18 mouse cellular contexts compared by ENCODE assay signal in genomic region chr5:149576977-149577376, GRCm38 (mm10). TPM values are rescaled to one million over a fixed set of nuclear protein-coding genes. Genes with fewer than 3 reads are reported as not detected.
DNase-seq lines count a peak whose midpoint lies in the region; ATAC-seq and TF ChIP-seq lines count a peak whose summit lies in the region.
"Had no signal": no experiment of that assay in that cellular context is flagged by ENCODE, and none has a peak within 500 bp of the region (broad histone marks: within the 10 kb centered on the region; RNA-seq: fewer than 3 reads in every experiment).

No protein-coding gene starts in this region.

- no peak overlapping the region for H3K27ac ChIP-seq in heart, embryonic 11.5 days (ENCODE audit: low read depth, low read length)
- peak overlapping the region; percentile 28; the same call in 1 of the 2 replicates for H3K27ac ChIP-seq in neural tube, embryonic 13.5 days (replicated peaks)
- H3K27ac ChIP-seq in midbrain, embryonic 12.5 days (replicated peaks), result peak overlapping the region; percentile 49; the same call in 1 of the 2 replicates
- no peak overlapping the region for H3K27ac ChIP-seq in intestine, postnatal 0 days (ENCODE audit: low read depth, low read length)
- H3K27ac ChIP-seq: embryonic facial prominence, embryonic 10.5 days had no signal

- DNase-seq in heart, adult 8-10 months (ENCODE audit: low spot score), result peak; percentile 16
- DNase-seq in neural tube, embryonic 10.5 days (ENCODE audit: extremely low spot score, low spot score), result no peak
- DNase-seq in kidney, postnatal 10 days, result no peak
- DNase-seq: cerebellum, adult 18-20 months; gastrocnemius, postnatal 25 days; kidney, adult 8-10 months; lung, adult 18-20 months; thymus, adult 2 months had no signal

- H3K27me3 ChIP-seq in heart, embryonic 11.5 days (ENCODE audit: control insufficient read depth, insufficient read depth, low read length), result no peaks in the 10 kb centered on the region
- H3K27me3 ChIP-seq in neural tube, embryonic 13.5 days, result no peaks in the 10 kb centered on the region; the same call in 1 of the 2 replicates
- peaks cover 3% of the 10 kb centered on the region; the same call in 1 of the 2 replicates for H3K27me3 ChIP-seq in midbrain, embryonic 12.5 days
- H3K27me3 ChIP-seq in intestine, postnatal 0 days (replicated peaks; ENCODE audit: control insufficient read depth, insufficient read depth, low read length), result no peaks in the 10 kb centered on the region

- peaks cover 6% of the 10 kb centered on the region; the same call in 1 of the 2 replicates for H3K4me1 ChIP-seq in heart, embryonic 11.5 days (ENCODE audit: control insufficient read depth, insufficient read depth, low read length)
- peaks cover 12% of the 10 kb centered on the region for H3K4me1 ChIP-seq in neural tube, embryonic 13.5 days (replicated peaks)
- H3K4me1 ChIP-seq in midbrain, embryonic 12.5 days, result peaks cover 14% of the 10 kb centered on the region
- H3K4me1 ChIP-seq in intestine, postnatal 0 days (replicated peaks; ENCODE audit: control insufficient read depth, insufficient read depth, low read length), result no peaks in the 10 kb centered on the region

- no peak overlapping the region for H3K9ac ChIP-seq in heart, embryonic 11.5 days (ENCODE audit: low read depth, low read length)
- H3K9ac ChIP-seq in neural tube, embryonic 13.5 days, result no peak overlapping the region
- no peak overlapping the region for H3K9ac ChIP-seq in midbrain, embryonic 12.5 days (replicated peaks)
- no peak overlapping the region for H3K9ac ChIP-seq in intestine, postnatal 0 days (ENCODE audit: low read depth, low read length)

- no peak overlapping the region for H3K4me3 ChIP-seq in heart, embryonic 11.5 days (ENCODE audit: low read depth, low read length)
- no peak overlapping the region for H3K4me3 ChIP-seq in neural tube, embryonic 13.5 days
- H3K4me3 ChIP-seq in midbrain, embryonic 12.5 days, result no peak overlapping the region
- H3K4me3 ChIP-seq in intestine, postnatal 0 days (ENCODE audit: low read depth, low read length), result no peak overlapping the region
- H3K4me3 ChIP-seq: embryonic facial prominence, embryonic 10.5 days had no signal

- WGBS in heart, embryonic 11.5 days (ENCODE audit: insufficient replicate concordance), result 54% methylated on average over 10 of the region's 10 CpGs
- 68% methylated on average over 10 of the region's 10 CpGs for WGBS in neural tube, embryonic 13.5 days
- WGBS in midbrain, embryonic 12.5 days, result 53% methylated on average over 10 of the region's 10 CpGs
- 42% methylated on average over 10 of the region's 10 CpGs for WGBS in intestine, postnatal 0 days

- no peaks in the 10 kb centered on the region for H3K36me3 ChIP-seq in heart, embryonic 11.5 days (ENCODE audit: control insufficient read depth, insufficient read depth, low read length)
- H3K36me3 ChIP-seq in neural tube, embryonic 13.5 days, result no peaks in the 10 kb centered on the region
- no peaks in the 10 kb centered on the region for H3K36me3 ChIP-seq in midbrain, embryonic 12.5 days
- H3K36me3 ChIP-seq in intestine, postnatal 0 days (ENCODE audit: control insufficient read depth, insufficient read depth), result no peaks in the 10 kb centered on the region
- H3K36me3 ChIP-seq: embryonic facial prominence, embryonic 10.5 days; G1E had no signal

- no peak for ATAC-seq in heart, embryonic 11.5 days (replicated peaks; ENCODE audit: insufficient number of reproducible peaks, low FRiP score, low TSS enrichment)
- no peak for ATAC-seq in neural tube, embryonic 13.5 days (ENCODE audit: low read depth)
- no peak for ATAC-seq in midbrain, embryonic 12.5 days (ENCODE audit: low FRiP score, low read depth)
- ATAC-seq in intestine, postnatal 0 days, result no peak

- TF ChIP-seq CTCF in intestine, postnatal 0 days (IDR thresholded peaks at IDR 0.05; ENCODE audit: low read depth), result no peak

- H3K4me2 ChIP-seq in heart, embryonic 11.5 days, result no peak overlapping the region
- H3K4me2 ChIP-seq in neural tube, embryonic 13.5 days, result no peak overlapping the region
- H3K4me2 ChIP-seq in midbrain, embryonic 12.5 days (replicated peaks), result no peak overlapping the region
- no peak overlapping the region for H3K4me2 ChIP-seq in intestine, postnatal 0 days (replicated peaks; ENCODE audit: low read depth)

- no peaks in the 10 kb centered on the region for H3K9me3 ChIP-seq in heart, embryonic 11.5 days (replicated peaks; ENCODE audit: control insufficient read depth, low read length)
- H3K9me3 ChIP-seq in neural tube, embryonic 13.5 days, result no peaks in the 10 kb centered on the region
- H3K9me3 ChIP-seq in midbrain, embryonic 12.5 days, result no peaks in the 10 kb centered on the region
- H3K9me3 ChIP-seq in intestine, postnatal 0 days (ENCODE audit: control insufficient read depth), result no peaks in the 10 kb centered on the region
- H3K9me3 ChIP-seq: embryonic facial prominence, embryonic 10.5 days had no signal

RNA-seq across cellular contexts. Expression of gene Wdr95, which starts 48.5 kb away (rescaled TPM):
- not detected for total RNA-seq in heart, adult 8-10 months (2022)
- polyA plus RNA-seq in heart, embryonic 11.5 days (2014; fragmentation: Nextera tagmentation; extraction: Ambion mirVana), result 0.09 TPM in 1 of 2 replicates, not detected in the other
- 0.60 and 0.96 TPM in 2 replicates for polyA plus RNA-seq in neural tube, embryonic 13.5 days (2015; fragmentation: Nextera tagmentation; extraction: Ambion mirVana)
- polyA plus RNA-seq in midbrain, embryonic 12.5 days (2016; fragmentation: Nextera tagmentation; extraction: Ambion mirVana), result 0.08 and 0.10 TPM in 2 replicates
- polyA plus RNA-seq in intestine, postnatal 0 days (2015; fragmentation: Nextera tagmentation; extraction: Ambion mirVana), result not detected in 2 replicates
- total RNA-seq: adrenal gland, postnatal 4 days; G1E; gastrocnemius, postnatal 25 days; heart, postnatal 25 days; megakaryocyte progenitor cell, adult 5-6 weeks had no signal
- polyA plus RNA-seq: embryonic facial prominence, embryonic 10.5 days; G1E; limb, embryonic 11.5 days had no signal

RNA-seq across cellular contexts. Expression of gene Hsph1, which starts 59.2 kb away (rescaled TPM):
- 10 to 100 TPM; 43.9 to 80.9 (median 65.3) TPM for total RNA-seq in heart, adult 8-10 months (2022)
- polyA plus RNA-seq in heart, embryonic 11.5 days (2014; fragmentation: Nextera tagmentation; extraction: Ambion mirVana), result 55.2 and 57.4 TPM in 2 replicates
- 90.7 and 108 TPM in 2 replicates for polyA plus RNA-seq in neural tube, embryonic 13.5 days (2015; fragmentation: Nextera tagmentation; extraction: Ambion mirVana)
- polyA plus RNA-seq in midbrain, embryonic 12.5 days (2016; fragmentation: Nextera tagmentation; extraction: Ambion mirVana), result 105 and 119 TPM in 2 replicates
- 9.0 and 10.0 TPM in 2 replicates for polyA plus RNA-seq in intestine, postnatal 0 days (2015; fragmentation: Nextera tagmentation; extraction: Ambion mirVana)

Comparison
In these comparisons a context has a peak if more than half of its experiments do, and no peak if none do; other contexts are left out.
1. H3K27ac ChIP-seq: peak in neural tube, embryonic 13.5 days (single experiment) and midbrain, embryonic 12.5 days (single experiment); none in heart, embryonic 11.5 days (single experiment) and intestine, postnatal 0 days (single experiment).